Mouse (Mus musculus) bone marrow, adult 2 months (tissue): ENCODE data around the gene Atxn1.

ENCODE experiments used
- CTCF ChIP-seq: fragments of 200-500 bp; IDR thresholded peaks from 2 replicates; pipeline ENCODE4 v1.5.1; 2011; ENCODE audit warnings: low read length, control low read depth; ENCODE audit not compliant: control insufficient read depth, insufficient read depth
- POLR2A ChIP-seq: fragments of 200-500 bp; IDR thresholded peaks from 2 replicates; pipeline ENCODE4 v1.6.1; 2011; ENCODE audit warnings: low read depth, mild to moderate bottlenecking, control low read depth, low read length, borderline replicate concordance; ENCODE audit not compliant: control insufficient read depth

GRCm38 (mm10) chr13:45861885-45862605 lies 102.8 kb downstream of the Atxn1 start:
- TF ChIP-seq CTCF (no peak), POLR2A (no peak)
